In the genomic region with DNA sequence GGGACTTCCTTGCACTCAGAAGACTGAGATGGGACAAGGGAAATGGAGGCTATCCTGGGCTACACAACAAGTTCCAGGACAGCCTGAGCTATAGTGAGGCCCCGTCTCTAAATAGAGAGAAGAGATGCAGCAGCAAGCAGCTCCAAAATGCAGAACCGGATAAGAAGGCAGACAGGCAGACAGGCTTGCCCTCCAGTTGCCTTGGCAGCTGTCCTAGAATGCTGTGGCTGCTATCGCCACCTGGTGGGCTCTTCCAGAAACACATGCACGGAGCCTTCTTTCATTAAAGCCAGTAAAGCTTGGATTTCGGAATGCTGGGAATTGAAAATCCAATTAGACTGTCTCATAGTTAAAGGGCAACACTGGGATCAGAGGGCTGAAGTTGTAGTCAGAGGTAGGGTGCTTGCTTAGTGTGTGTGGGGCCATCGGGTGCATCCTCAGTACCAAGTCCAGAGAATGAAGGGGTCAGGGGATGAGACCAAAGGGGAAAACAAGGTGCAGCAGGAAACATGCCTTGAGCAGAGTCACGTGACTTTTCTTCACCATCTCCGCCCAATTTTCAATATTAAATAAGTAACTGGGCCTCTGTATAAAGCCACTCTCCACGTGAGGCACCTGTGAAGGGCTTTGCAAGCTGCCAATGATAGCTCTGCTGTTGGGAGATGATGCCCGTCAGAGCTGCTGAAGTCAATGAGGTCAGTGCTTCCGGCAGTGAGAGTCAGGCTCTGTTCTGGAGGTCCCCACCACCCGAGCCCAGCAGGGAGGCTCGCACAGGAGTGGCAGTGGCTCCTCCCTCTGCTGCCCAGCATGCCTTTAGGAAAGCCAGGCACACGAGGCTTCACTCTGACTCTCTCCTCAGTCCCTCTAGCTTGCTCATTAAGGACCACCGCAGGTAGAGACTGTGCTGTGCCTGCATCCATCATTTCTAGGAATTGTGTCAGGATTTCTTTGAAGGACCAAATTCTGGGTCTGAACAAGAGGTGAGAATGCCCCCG, we compare ENCODE assay signal across 8 mouse cellular contexts.
A peak's percentile ranks its signal among the peaks of the same experiment; 100 is the strongest.
DNase-seq lines count a peak whose midpoint lies in the region; ATAC-seq and TF ChIP-seq lines count a peak whose summit lies in the region.

No protein-coding gene starts in this region.

- TF ChIP-seq CTCF in bone marrow, adult 2 months (IDR thresholded peaks at IDR 0.05; ENCODE audit: control insufficient read depth, insufficient read depth, low read length), result peak; percentile 84
- peak; percentile 94 for TF ChIP-seq CTCF in kidney, adult 2 months (conservative IDR thresholded peaks at IDR 0.05; ENCODE audit: insufficient read depth, insufficient read length, low read depth, low read length)
- TF ChIP-seq CTCF in midbrain, postnatal 0 days (IDR thresholded peaks at IDR 0.05), result peak; percentile 98
- TF ChIP-seq CTCF in spleen, adult 2 months (IDR thresholded peaks at IDR 0.05; ENCODE audit: extremely low read depth, insufficient read depth, insufficient read length, insufficient replicate concordance), result peak; percentile 80; the same call in 1 of the 2 replicates

- 23% methylated on average over 16 of the region's 16 CpGs for WGBS in bone marrow, adult 2 months
- 19% methylated on average over 15 of the region's 16 CpGs for WGBS in embryonic facial prominence, embryonic 14.5 days
- 27% methylated on average over 16 of the region's 16 CpGs for WGBS in kidney, adult 2 months
- 22% methylated on average over 16 of the region's 16 CpGs for WGBS in limb, embryonic 10.5 days
- WGBS in midbrain, postnatal 0 days, result 21% methylated on average over 16 of the region's 16 CpGs
- WGBS in spleen, adult 2 months, result 27% methylated on average over 16 of the region's 16 CpGs

- no peak overlapping the region for H3K9ac ChIP-seq in embryonic facial prominence, embryonic 14.5 days (ENCODE audit: low read depth, low read length)
- H3K9ac ChIP-seq in midbrain, postnatal 0 days (replicated peaks; ENCODE audit: low read length, poor library complexity, severe bottlenecking), result no peak overlapping the region

- no peak overlapping the region for H3K4me2 ChIP-seq in embryonic facial prominence, embryonic 14.5 days (ENCODE audit: low read depth, low read length)
- H3K4me2 ChIP-seq in midbrain, postnatal 0 days (ENCODE audit: low read depth, low read length, poor library complexity, severe bottlenecking), result no peak overlapping the region

- H3K9me3 ChIP-seq in embryonic facial prominence, embryonic 14.5 days (ENCODE audit: control insufficient read depth, low read length), result no peaks in the 10 kb centered on the region
- no peaks in the 10 kb centered on the region for H3K9me3 ChIP-seq in limb, embryonic 10.5 days (replicated peaks)
- H3K9me3 ChIP-seq in midbrain, postnatal 0 days (ENCODE audit: low read length), result no peaks in the 10 kb centered on the region

- H3K27me3 ChIP-seq in embryonic facial prominence, embryonic 14.5 days (replicated peaks; ENCODE audit: control insufficient read depth, insufficient read depth, low read length), result no peaks in the 10 kb centered on the region; the same call in 1 of the 2 replicates
- H3K27me3 ChIP-seq in kidney, adult 2 months (replicated peaks; ENCODE audit: control insufficient read depth, insufficient read depth, low read length), result no peaks in the 10 kb centered on the region
- no peaks in the 10 kb centered on the region for H3K27me3 ChIP-seq in limb, embryonic 10.5 days (ENCODE audit: low read depth, poor library complexity, severe bottlenecking)
- H3K27me3 ChIP-seq in midbrain, postnatal 0 days (ENCODE audit: insufficient read depth, low read length), result no peaks in the 10 kb centered on the region
- H3K27me3 ChIP-seq in spleen, adult 2 months (ENCODE audit: control insufficient read depth, insufficient read depth, low read length), result no peaks in the 10 kb centered on the region

- no peaks in the 10 kb centered on the region for H3K36me3 ChIP-seq in embryonic facial prominence, embryonic 14.5 days (ENCODE audit: control insufficient read depth, insufficient read depth, low read length)
- no peaks in the 10 kb centered on the region for H3K36me3 ChIP-seq in kidney, adult 2 months (ENCODE audit: control insufficient read depth, insufficient read depth, low read length)
- H3K36me3 ChIP-seq in limb, embryonic 10.5 days, result no peaks in the 10 kb centered on the region
- no peaks in the 10 kb centered on the region for H3K36me3 ChIP-seq in midbrain, postnatal 0 days (ENCODE audit: insufficient read depth, low read length)
- H3K36me3 ChIP-seq in spleen, adult 2 months (ENCODE audit: control insufficient read depth, insufficient read depth, low read length), result no peaks in the 10 kb centered on the region

- H3K27ac ChIP-seq in bone marrow, adult 2 months (ENCODE audit: control insufficient read depth, insufficient read depth, low read depth, low read length, poor library complexity), result no peak overlapping the region
- no peak overlapping the region for H3K27ac ChIP-seq in embryonic facial prominence, embryonic 14.5 days (replicated peaks; ENCODE audit: low read depth, low read length)
- no peak overlapping the region for H3K27ac ChIP-seq in kidney, adult 2 months (ENCODE audit: insufficient read depth, low read depth, low read length)
- H3K27ac ChIP-seq in limb, embryonic 10.5 days, result no peak overlapping the region
- no peak overlapping the region for H3K27ac ChIP-seq in midbrain, postnatal 0 days (ENCODE audit: low read depth, low read length)
- H3K27ac ChIP-seq in spleen, adult 2 months (ENCODE audit: insufficient read depth, low read length), result no peak overlapping the region

- no peak for TF ChIP-seq POLR2A in bone marrow, adult 2 months (IDR thresholded peaks at IDR 0.05; ENCODE audit: borderline replicate concordance, control insufficient read depth, low read depth, low read length)
- TF ChIP-seq POLR2A in kidney, adult 2 months (IDR thresholded peaks at IDR 0.05; ENCODE audit: low read depth, low read length), result no peak
- TF ChIP-seq POLR2A in spleen, adult 2 months (IDR thresholded peaks at IDR 0.05; ENCODE audit: low read depth, low read length), result no peak

- DNase-seq in 416B (ENCODE audit: low read depth), result peak; percentile 52
- DNase-seq in embryonic facial prominence, embryonic 14.5 days (ENCODE audit: low spot score), result peak; percentile 86
- peak; percentile 72 for DNase-seq in heart, adult 8-10 months (ENCODE audit: low spot score)
- DNase-seq in kidney, adult 2 months, result peak; percentile 85
- peak; percentile 85 for DNase-seq in limb, embryonic 10.5 days (ENCODE audit: low spot score)
- DNase-seq in midbrain, postnatal 0 days (ENCODE audit: low spot score), result peak; percentile 92
- peak in 1 of 2 experiments; percentile 42 for DNase-seq in spleen, adult 2 months (ENCODE audit: low read depth in 1 of 2, low spot score in 2 of 2)

- peak; percentile 21; the same call in 1 of the 2 replicates for ATAC-seq in embryonic facial prominence, embryonic 14.5 days (ENCODE audit: low read depth)
- peak; percentile 44 for ATAC-seq in midbrain, postnatal 0 days (ENCODE audit: low FRiP score)

- H3K4me3 ChIP-seq in bone marrow, adult 2 months (replicated peaks; ENCODE audit: control insufficient read depth, low read depth, low read length), result no peak overlapping the region
- no peak overlapping the region for H3K4me3 ChIP-seq in embryonic facial prominence, embryonic 14.5 days (ENCODE audit: low read depth, low read length)
- no peak overlapping the region for H3K4me3 ChIP-seq in kidney, adult 2 months (ENCODE audit: insufficient read depth, low read depth, low read length)
- H3K4me3 ChIP-seq in limb, embryonic 10.5 days, result peak overlapping the region; percentile 14; the same call in 1 of the 2 replicates
- H3K4me3 ChIP-seq in midbrain, postnatal 0 days (ENCODE audit: low read depth, low read length), result no peak overlapping the region
- no peak overlapping the region for H3K4me3 ChIP-seq in spleen, adult 2 months (ENCODE audit: extremely low read depth, insufficient read depth, insufficient read length)

- no peaks in the 10 kb centered on the region for H3K4me1 ChIP-seq in bone marrow, adult 2 months (ENCODE audit: control insufficient read depth, insufficient read depth, low read length)
- H3K4me1 ChIP-seq in embryonic facial prominence, embryonic 14.5 days (ENCODE audit: control insufficient read depth, insufficient read depth, low read length), result peaks cover 5% of the 10 kb centered on the region; the same call in 1 of the 2 replicates
- H3K4me1 ChIP-seq in kidney, adult 2 months (ENCODE audit: control insufficient read depth, insufficient read depth, low read length), result no peaks in the 10 kb centered on the region; the same call in 1 of the 2 replicates
- H3K4me1 ChIP-seq in limb, embryonic 10.5 days, result peaks cover 11% of the 10 kb centered on the region
- H3K4me1 ChIP-seq in midbrain, postnatal 0 days (ENCODE audit: insufficient read depth, low read length), result no peaks in the 10 kb centered on the region
- no peaks in the 10 kb centered on the region for H3K4me1 ChIP-seq in spleen, adult 2 months (ENCODE audit: control insufficient read depth, insufficient read depth, insufficient read length)
